Mouse (Mus musculus) hindbrain, postnatal 0 days (tissue): ENCODE measurements around the gene Whamm. TPM values are rescaled to one million over a fixed set of nuclear protein-coding genes. Genes with fewer than 3 reads are reported as not detected.

ENCODE experiments used
- ATAC-seq: fragments of 200-750 bp; cut with Nextera tagmentation; 2 replicates; pipeline ENCODE4 v1.8.0; 2017; ENCODE audit warnings: mild to moderate bottlenecking, moderate TSS enrichment, moderate library complexity
- DNase-seq: peaks from one replicate; pipeline ENCODE4 v3.0.0-alpha.2; 2015; ENCODE audit warnings: low spot score
- H3K27ac ChIP-seq: fragments of 300-500 bp; sonication (generic); 2 replicates; pipeline ENCODE4 v1.5.1; 2014; ENCODE audit warnings: mild to moderate bottlenecking
- H3K27me3 ChIP-seq: fragments of 300-500 bp; sonication (generic); 2 replicates; pipeline ENCODE4 v1.6.1; 2014; ENCODE audit warnings: low read length, mixed read lengths; ENCODE audit not compliant: insufficient read depth
- H3K36me3 ChIP-seq: fragments of 300-500 bp; sonication (generic); 2 replicates; pipeline ENCODE4 v1.6.1; 2014; ENCODE audit warnings: low read length, mixed read lengths; ENCODE audit not compliant: insufficient read depth
- H3K4me1 ChIP-seq: fragments of 300-500 bp; sonication (generic); 2 replicates; pipeline ENCODE4 v1.6.1; 2014; ENCODE audit warnings: antibody characterized with exemption, low read length, mixed read lengths; ENCODE audit not compliant: insufficient read depth
- H3K4me2 ChIP-seq: fragments of 300-500 bp; sonication (generic); 2 replicates; pipeline ENCODE4 v1.6.1; 2014; ENCODE audit warnings: low read depth, mild to moderate bottlenecking, low read length, moderate library complexity, mixed read lengths
- H3K4me3 ChIP-seq: fragments of 300-500 bp; sonication (generic); 2 replicates; pipeline ENCODE4 v1.5.1; 2014; ENCODE audit warnings: low read length
- H3K9ac ChIP-seq: fragments of 300-500 bp; sonication (generic); replicated peaks from 2 replicates; pipeline ENCODE4 v1.6.1; 2014; ENCODE audit warnings: mild to moderate bottlenecking, low read length, moderate library complexity, mixed read lengths
- H3K9me3 ChIP-seq: fragments of 300-500 bp; sonication (generic); 2 replicates; pipeline ENCODE4 v1.6.1; 2016; ENCODE audit warnings: low read length, mixed read lengths
- CTCF ChIP-seq: IDR thresholded peaks from 2 replicates; pipeline ENCODE4 v1.5.1; 2016; ENCODE audit warnings: antibody characterized with exemption, control low read depth, low read depth
- WGBS: fragments of 180-500 bp; shearing (Covaris S2); extraction: QIAGEN DNeasy Blood & Tissue Kit; methylation state at CpG from one replicate; pipeline ENCODE4 v1.1.7; 2014; 5-methylcytosine and 5-hydroxymethylcytosine counted together
- polyA plus RNA-seq: library from polyadenylated mRNA; unstranded; fragments of >200 nt; fragmentation: Nextera tagmentation; extraction: Ambion mirVana; gene quantifications from 2 replicates; pipeline ENCODE4 v1.2.1, GENCODE M21; 2015
- total RNA-seq: library from RNA; depleted of rRNA; stranded (reverse); fragments of >200 nt; gene quantifications from 2 replicates; pipeline ENCODE4 v1.2.3, GENCODE M21; 2014

Whamm gene
- total and polyA plus RNA-seq, 2 experiments from 2014 or later = 5.1 to 7.0 TPM

- no peak overlapping the region for H3K27ac ChIP-seq
- peak; percentile 76 for TF ChIP-seq CTCF
- ATAC-seq (no peak), DNase-seq (peak; percentile 65)
- H3K9me3 ChIP-seq = no peaks in the 10 kb centered on the region
- no peak overlapping the region for H3K9ac ChIP-seq
- no peak overlapping the region for H3K4me3 ChIP-seq
- H3K4me1 ChIP-seq = no peaks in the 10 kb centered on the region
- no peaks in the 10 kb centered on the region for H3K36me3 ChIP-seq
- 72% methylated on average over 2 of the region's 2 CpGs for WGBS
- no peak overlapping the region for H3K4me2 ChIP-seq
- no peaks in the 10 kb centered on the region for H3K27me3 ChIP-seq
Measured at GRCm38 (mm10) chr7:81554369-81554768, 16.7 kb upstream of the Whamm start.

GRCm38 (mm10) chr7:81556839-81557238, 14.2 kb upstream of the Whamm start:
- no peak for TF ChIP-seq CTCF
- no peak overlapping the region for H3K4me2 ChIP-seq
- no peak overlapping the region for H3K9ac ChIP-seq
- no peak overlapping the region for H3K27ac ChIP-seq
- no peaks in the 10 kb centered on the region for H3K36me3 ChIP-seq
- DNase-seq (no peak), ATAC-seq (no peak)
- H3K4me1 ChIP-seq = no peaks in the 10 kb centered on the region
- no peaks in the 10 kb centered on the region for H3K9me3 ChIP-seq
- H3K27me3 ChIP-seq = no peaks in the 10 kb centered on the region
- 87% methylated on average over 4 of the region's 4 CpGs for WGBS
- no peak overlapping the region for H3K4me3 ChIP-seq

- DNase-seq (peak; percentile 17), ATAC-seq (no peak)
- Histone ChIP-seq H3K27me3 (no peaks in the 10 kb centered on the region), H3K4me1 (no peaks in the 10 kb centered on the region), H3K4me3 (no peak overlapping the region), H3K27ac (no peak overlapping the region), H3K36me3 (no peaks in the 10 kb centered on the region), H3K9me3 (no peaks in the 10 kb centered on the region), H3K4me2 (no peak overlapping the region), H3K9ac (no peak overlapping the region)
- WGBS = 71% methylated on average over 7 of the region's 7 CpGs
- TF ChIP-seq CTCF = no peak
Measured at GRCm38 (mm10) chr7:81557252-81557984, 13.6 kb upstream of the Whamm start.

GRCm38 (mm10) chr7:81557985-81558360, 13.1 kb upstream of the Whamm start:
- Histone ChIP-seq H3K9me3 (no peaks in the 10 kb centered on the region), H3K27ac (no peak overlapping the region), H3K9ac (no peak overlapping the region), H3K27me3 (no peaks in the 10 kb centered on the region), H3K36me3 (no peaks in the 10 kb centered on the region), H3K4me3 (no peak overlapping the region), H3K4me2 (no peak overlapping the region), H3K4me1 (no peaks in the 10 kb centered on the region)
- ATAC-seq (no peak), DNase-seq (no peak)
- TF ChIP-seq CTCF = no peak
- 67% methylated on average over 4 of the region's 4 CpGs for WGBS

- no peak for DNase-seq
- ATAC-seq = no peak
- H3K4me1 ChIP-seq = no peaks in the 10 kb centered on the region
- TF ChIP-seq CTCF = no peak
- H3K36me3 ChIP-seq = no peaks in the 10 kb centered on the region
- H3K27ac ChIP-seq = no peak overlapping the region
- H3K27me3 ChIP-seq = no peaks in the 10 kb centered on the region
- no peak overlapping the region for H3K4me3 ChIP-seq
- H3K4me2 ChIP-seq = no peak overlapping the region
- H3K9ac ChIP-seq = no peak overlapping the region
- WGBS = 88% methylated on average over 14 of the region's 14 CpGs
- no peaks in the 10 kb centered on the region for H3K9me3 ChIP-seq
Measured at GRCm38 (mm10) chr7:81559231-81559980, 11.7 kb upstream of the Whamm start.

- Histone ChIP-seq H3K4me2 (no peak overlapping the region), H3K9ac (no peak overlapping the region), H3K27me3 (no peaks in the 10 kb centered on the region), H3K4me1 (no peaks in the 10 kb centered on the region), H3K36me3 (no peaks in the 10 kb centered on the region), H3K4me3 (no peak overlapping the region), H3K9me3 (no peaks in the 10 kb centered on the region), H3K27ac (no peak overlapping the region)
- ATAC-seq (no peak), DNase-seq (no peak)
- WGBS = 58% methylated on average over 8 of the region's 8 CpGs
- no peak for TF ChIP-seq CTCF
Measured at GRCm38 (mm10) chr7:81560101-81561049, 10.7 kb upstream of the Whamm start.
